Mouse (Mus musculus) heart, embryonic 11.5 days (tissue): ENCODE results near the gene Lrp8. TPM values are rescaled to one million over a fixed set of nuclear protein-coding genes. Genes with fewer than 3 reads are reported as not detected.

ENCODE experiments used
- ATAC-seq: fragments of 200-750 bp; cut with Nextera tagmentation; replicated peaks from 2 replicates; pipeline ENCODE4 v1.8.0; 2017; ENCODE audit warnings: moderate library complexity; ENCODE audit not compliant: insufficient number of reproducible peaks, low FRiP score, low TSS enrichment
- H3K27ac ChIP-seq: fragments of 300-500 bp; sonication (generic); 2 replicates; pipeline ENCODE4 v1.5.1; 2014; ENCODE audit warnings: mild to moderate bottlenecking, low read depth, low read length
- H3K27me3 ChIP-seq: fragments of 300-500 bp; sonication (generic); 2 replicates; pipeline ENCODE4 v1.6.1; 2014; ENCODE audit warnings: mild to moderate bottlenecking, low read length, mixed read lengths; ENCODE audit not compliant: control insufficient read depth, insufficient read depth
- H3K36me3 ChIP-seq: fragments of 300-500 bp; sonication (generic); 2 replicates; pipeline ENCODE4 v1.6.1; 2014; ENCODE audit warnings: mild to moderate bottlenecking, low read length, moderate library complexity, mixed read lengths; ENCODE audit not compliant: control insufficient read depth, insufficient read depth
- H3K4me1 ChIP-seq: fragments of 300-500 bp; sonication (generic); 2 replicates; pipeline ENCODE4 v1.6.1; 2014; ENCODE audit warnings: low read length; ENCODE audit not compliant: control insufficient read depth, insufficient read depth
- H3K4me2 ChIP-seq: fragments of 300-500 bp; sonication (generic); 2 replicates; pipeline ENCODE4 v1.6.1; 2014; ENCODE audit warnings: mild to moderate bottlenecking, moderate library complexity
- H3K4me3 ChIP-seq: fragments of 300-500 bp; sonication (generic); 2 replicates; pipeline ENCODE4 v1.5.1; 2014; ENCODE audit warnings: low read depth, low read length
- H3K9ac ChIP-seq: fragments of 300-500 bp; sonication (generic); 2 replicates; pipeline ENCODE4 v1.6.1; 2014; ENCODE audit warnings: mild to moderate bottlenecking, low read depth, low read length, moderate library complexity
- H3K9me3 ChIP-seq: fragments of 300-500 bp; sonication (generic); replicated peaks from 2 replicates; pipeline ENCODE4 v1.6.1; 2016; ENCODE audit warnings: low read length; ENCODE audit not compliant: control insufficient read depth
- WGBS: fragments of 180-500 bp; shearing (Covaris S2); extraction: QIAGEN DNeasy Blood & Tissue Kit; methylation state at CpG from one replicate; pipeline ENCODE4 v1.1.7; 2014; ENCODE audit not compliant: insufficient replicate concordance; 5-methylcytosine and 5-hydroxymethylcytosine counted together
- polyA plus RNA-seq: library from polyadenylated mRNA; unstranded; fragments of >200 nt; fragmentation: Nextera tagmentation; extraction: Ambion mirVana; gene quantifications from 2 replicates; pipeline ENCODE4 v1.2.1, GENCODE M21; 2014

The Lrp8 gene
- polyA plus RNA-seq, result 1.1 and 1.8 TPM in 2 replicates

DNA sequence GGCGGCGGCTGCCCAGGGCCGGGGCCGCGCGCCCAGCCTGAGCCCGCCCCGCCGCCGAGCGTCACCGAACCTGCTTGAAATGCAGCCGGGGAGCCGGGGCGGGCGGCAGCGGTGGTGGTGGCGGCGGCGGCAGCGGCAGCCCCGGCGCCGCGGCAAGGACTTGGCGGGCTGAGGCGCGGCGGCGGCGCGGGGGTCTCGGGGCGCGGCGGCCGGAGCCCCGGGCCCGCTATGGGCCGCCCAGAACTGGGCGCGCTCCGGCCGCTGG lies at the start of gene Lrp8:
Lrp8 (plus strand) TSS at position 77 of the 265 bp plus-strand sequence.
- peaks cover 38% of the 10 kb centered on the region for H3K27me3 ChIP-seq
- peaks cover 9% of the 10 kb centered on the region; the same call in 1 of the 2 replicates for H3K4me1 ChIP-seq
- ATAC-seq, result no peak
- peak within 1 kb of the TSS; percentile 100 for H3K4me2 ChIP-seq
- H3K9ac ChIP-seq, result peak within 1 kb of the TSS; percentile 75
- H3K27ac ChIP-seq, result peak within 1 kb of the TSS; percentile 57; the same call in 1 of the 2 replicates
- H3K9me3 ChIP-seq, result no peaks in the 10 kb centered on the region
- under 1% methylated on average over 16 of the region's 44 CpGs for WGBS
- peak within 1 kb of the TSS; percentile 69 for H3K4me3 ChIP-seq
- no peaks in the 10 kb centered on the region for H3K36me3 ChIP-seq

- H3K27me3 ChIP-seq, result peaks cover 30% of the 10 kb centered on the region
- H3K9ac ChIP-seq, result no peak overlapping the region
- no peak overlapping the region for H3K4me2 ChIP-seq
- WGBS, result 20% methylated on average over 9 of the region's 10 CpGs
- H3K4me1 ChIP-seq, result no peaks in the 10 kb centered on the region
- no peak overlapping the region for H3K27ac ChIP-seq
- ATAC-seq, result no peak
- no peaks in the 10 kb centered on the region for H3K36me3 ChIP-seq
- H3K9me3 ChIP-seq, result no peaks in the 10 kb centered on the region
- no peak overlapping the region for H3K4me3 ChIP-seq
Measured at GRCm38 (mm10) chr4:107756222-107756621, 45.8 kb upstream of the Lrp8 start.

DNA sequence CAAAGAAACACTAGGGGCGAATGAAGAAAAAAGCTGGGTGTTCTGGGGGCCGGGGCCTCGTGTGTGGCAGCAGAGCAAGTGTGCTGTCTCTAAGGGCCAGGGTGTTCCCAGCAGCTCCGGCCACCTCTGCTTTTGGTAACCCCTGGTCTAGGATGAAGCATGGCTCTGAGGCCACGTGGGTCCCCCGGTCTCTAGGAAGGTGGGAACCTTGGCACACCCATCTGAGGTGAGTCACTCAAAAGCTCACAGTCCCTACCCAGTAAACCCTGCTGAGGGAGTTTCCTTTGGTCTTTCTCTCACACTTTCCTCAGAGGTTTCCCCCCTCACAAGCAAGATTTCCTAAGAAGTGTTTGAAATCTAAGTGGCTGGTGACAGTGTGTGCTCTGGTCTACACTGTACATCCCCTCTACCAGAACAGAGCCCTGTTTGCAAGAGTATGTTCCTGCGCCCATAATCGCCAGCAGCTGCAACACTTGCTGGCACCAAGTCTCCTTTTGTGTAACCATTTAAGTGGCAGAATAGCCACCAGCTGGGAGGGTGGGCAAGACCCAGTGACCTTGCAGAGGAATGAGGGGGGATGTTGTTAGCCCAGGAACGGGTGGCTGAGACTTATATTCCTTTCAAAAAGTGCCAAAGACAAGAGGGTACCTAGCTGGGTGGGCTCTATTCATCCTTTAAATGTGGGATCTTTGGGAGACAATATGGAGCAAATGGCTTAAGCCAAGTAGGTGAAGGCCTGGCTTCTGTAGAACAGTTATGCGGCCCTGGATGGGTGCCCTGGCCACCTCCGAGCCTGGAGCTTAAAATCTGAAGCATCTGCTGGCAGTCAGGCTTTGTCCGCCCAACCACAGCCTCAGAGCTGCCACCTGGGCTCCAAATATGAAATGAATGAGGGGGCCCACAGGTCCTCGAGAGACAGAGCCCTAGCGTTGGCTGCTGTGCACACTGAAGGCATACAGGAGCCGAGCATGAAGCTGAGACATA lies 44.3 kb upstream of the Lrp8 start:
- Histone ChIP-seq H3K36me3 (no peaks in the 10 kb centered on the region), H3K27me3 (peaks cover 25% of the 10 kb centered on the region), H3K4me3 (no peak overlapping the region), H3K4me1 (no peaks in the 10 kb centered on the region), H3K27ac (no peak overlapping the region), H3K9ac (no peak overlapping the region), H3K9me3 (no peaks in the 10 kb centered on the region), H3K4me2 (no peak overlapping the region)
- 72% methylated on average over 15 of the region's 15 CpGs for WGBS
- ATAC-seq, result no peak

GRCm38 (mm10) chr4:107758938-107759337 lies 43.1 kb upstream of the Lrp8 start:
- H3K36me3 ChIP-seq, result no peaks in the 10 kb centered on the region
- no peaks in the 10 kb centered on the region for H3K9me3 ChIP-seq
- H3K27ac ChIP-seq, result no peak overlapping the region
- H3K4me2 ChIP-seq, result no peak overlapping the region
- H3K27me3 ChIP-seq, result peaks cover 23% of the 10 kb centered on the region
- no peak overlapping the region for H3K9ac ChIP-seq
- no peak for ATAC-seq
- 0 out of 2 replicates have a peak, but pooled peaks cover 2% of the 10 kb centered on the region for H3K4me1 ChIP-seq
- no peak overlapping the region for H3K4me3 ChIP-seq
- WGBS, result 71% methylated on average over 9 of the region's 9 CpGs

- 44% methylated on average over 3 of the region's 3 CpGs for WGBS
Measured at GRCm38 (mm10) chr4:107763001-107763400, 39.1 kb upstream of the Lrp8 start.

GRCm38 (mm10) chr4:107763598-107763997 lies 38.5 kb upstream of the Lrp8 start:
- no peak overlapping the region for H3K4me3 ChIP-seq
- no peak overlapping the region for H3K4me2 ChIP-seq
- H3K27ac ChIP-seq, result no peak overlapping the region
- H3K9me3 ChIP-seq, result no peaks in the 10 kb centered on the region
- peaks cover 12% of the 10 kb centered on the region for H3K27me3 ChIP-seq
- no peak overlapping the region for H3K9ac ChIP-seq
- no peaks in the 10 kb centered on the region for H3K36me3 ChIP-seq
- ATAC-seq, result no peak
- 0 out of 2 replicates have a peak, but pooled peaks cover 2% of the 10 kb centered on the region for H3K4me1 ChIP-seq
- WGBS, result 90% methylated on average over 2 of the region's 2 CpGs

More at GRCm38 (mm10) chr4:107763001-107763400, 39.1 kb upstream of the Lrp8 start:
- Histone ChIP-seq H3K27ac (no peak overlapping the region), H3K9me3 (no peaks in the 10 kb centered on the region), H3K36me3 (no peaks in the 10 kb centered on the region), H3K9ac (no peak overlapping the region), H3K4me3 (no peak overlapping the region), H3K4me1 (0 out of 2 replicates have a peak, but pooled peaks cover 2% of the 10 kb centered on the region), H3K27me3 (peaks cover 13% of the 10 kb centered on the region), H3K4me2 (no peak overlapping the region)
- no peak for ATAC-seq

GRCm38 (mm10) chr4:107765196-107765813 lies 36.8 kb upstream of the Lrp8 start:
- H3K4me2 ChIP-seq, result no peak overlapping the region
- H3K4me1 ChIP-seq, result 0 out of 2 replicates have a peak, but pooled peaks cover 2% of the 10 kb centered on the region
- no peak overlapping the region for H3K9ac ChIP-seq
- H3K9me3 ChIP-seq, result no peaks in the 10 kb centered on the region
- H3K36me3 ChIP-seq, result no peaks in the 10 kb centered on the region
- no peak overlapping the region for H3K4me3 ChIP-seq
- no peak for ATAC-seq
- 62% methylated on average over 9 of the region's 9 CpGs for WGBS
- no peak overlapping the region for H3K27ac ChIP-seq
- peaks cover 7% of the 10 kb centered on the region; the same call in 1 of the 2 replicates for H3K27me3 ChIP-seq

- Histone ChIP-seq H3K9ac (no peak overlapping the region), H3K9me3 (no peaks in the 10 kb centered on the region), H3K27ac (no peak overlapping the region), H3K4me1 (0 out of 2 replicates have a peak, but pooled peaks cover 2% of the 10 kb centered on the region), H3K36me3 (no peaks in the 10 kb centered on the region), H3K4me3 (no peak overlapping the region), H3K27me3 (peaks cover 7% of the 10 kb centered on the region; the same call in 1 of the 2 replicates), H3K4me2 (no peak overlapping the region)
- ATAC-seq, result no peak
- 83% methylated on average over 5 of the region's 5 CpGs for WGBS
Measured at GRCm38 (mm10) chr4:107766182-107766581, 35.9 kb upstream of the Lrp8 start.
